Mouse (Mus musculus): ENCODE measurements around the gene Fam227b.

The Fam227b gene

GRCm38 (mm10) chr2:126061037-126061773, 90.6 kb downstream of the Fam227b start:
- no peak for DNase-seq (ENCODE audit: low read depth, low spot score)

GRCm38 (mm10) chr2:126060595-126060994, 91.2 kb downstream of the Fam227b start:
- DNase-seq (ENCODE audit: low read depth, low spot score), result no peak

GRCm38 (mm10) chr2:126053657-126054056, 98.1 kb downstream of the Fam227b start:
- no peak for DNase-seq (ENCODE audit: low read depth, low spot score)

GRCm38 (mm10) chr2:126052749-126053557, 98.9 kb downstream of the Fam227b start:
- DNase-seq (ENCODE audit: low read depth, low spot score), result no peak

- DNase-seq (ENCODE audit: low read depth, low spot score), result no peak
Observed at GRCm38 (mm10) chr2:126045621-126046020, 106.2 kb downstream of the Fam227b start.

- no peak for DNase-seq (ENCODE audit: low read depth, low spot score)
Observed at GRCm38 (mm10) chr2:126042674-126043073, 109.1 kb downstream of the Fam227b start.

- no peak for DNase-seq (ENCODE audit: low read depth, low spot score)
Observed at GRCm38 (mm10) chr2:126041237-126041636, 110.6 kb downstream of the Fam227b start.

- no peak for DNase-seq (ENCODE audit: low read depth, low spot score)
Observed at GRCm38 (mm10) chr2:126040651-126041050, 111.2 kb downstream of the Fam227b start.

GRCm38 (mm10) chr2:126039414-126039891, 112.4 kb downstream of the Fam227b start:
- no peak for DNase-seq (ENCODE audit: low read depth, low spot score)

- no peak for DNase-seq (ENCODE audit: low read depth, low spot score)
Observed at GRCm38 (mm10) chr2:126038221-126039000, 113.4 kb downstream of the Fam227b start.

- no peak for DNase-seq (ENCODE audit: low read depth, low spot score)
Observed at GRCm38 (mm10) chr2:126036121-126036520, 115.7 kb downstream of the Fam227b start.

- no peak for DNase-seq (ENCODE audit: low read depth, low spot score)
Observed at GRCm38 (mm10) chr2:126035013-126035770, 116.6 kb downstream of the Fam227b start.

- no peak for DNase-seq (ENCODE audit: low read depth, low spot score)
Observed at GRCm38 (mm10) chr2:126034379-126035005, 117.3 kb downstream of the Fam227b start, which contains the start of gene Fgf7. Gene Fgf7, plus strand, starts transcription at chr2:126034658.

GRCm38 (mm10) chr2:126033114-126033972, 118.5 kb downstream of the Fam227b start:
- no peak for DNase-seq (ENCODE audit: low read depth, low spot score)

GRCm38 (mm10) chr2:126031186-126031900, 120.5 kb downstream of the Fam227b start:
- no peak for DNase-seq (ENCODE audit: low read depth, low spot score)

- no peak for DNase-seq (ENCODE audit: low read depth, low spot score)
Observed at GRCm38 (mm10) chr2:126015763-126016473, 135.9 kb downstream of the Fam227b start.

- no peak for DNase-seq (ENCODE audit: low read depth, low spot score)
Observed at GRCm38 (mm10) chr2:126014989-126015710, 136.7 kb downstream of the Fam227b start.

- no peak for DNase-seq (ENCODE audit: low read depth, low spot score)
Observed at GRCm38 (mm10) chr2:126006742-126007141, 145.1 kb downstream of the Fam227b start.

Measured in c-Kit-negative CD71-positive TER-119-positive erythroid progenitor cells, embryonic 14.5 days (primary cell).